8 mouse cellular contexts compared by ENCODE assay signal in the genomic region with DNA sequence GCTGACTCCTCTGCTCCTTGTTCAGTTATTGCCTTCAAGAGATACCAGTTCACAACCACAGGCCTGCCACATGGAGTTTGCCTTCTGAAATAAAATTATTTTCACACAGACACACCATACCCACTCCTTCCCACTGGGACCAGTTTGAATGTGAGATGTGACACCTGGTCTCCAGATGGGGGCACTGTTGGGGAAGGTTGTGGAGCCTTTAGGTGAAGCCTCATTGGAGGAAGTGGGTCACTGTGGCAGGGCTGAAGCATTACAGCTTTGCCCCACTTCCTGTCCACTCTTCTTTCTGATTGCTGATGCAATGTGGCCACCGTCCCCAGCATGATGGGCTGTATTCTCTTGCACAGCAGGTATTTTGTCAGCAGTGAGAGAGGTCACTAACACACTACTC.
A peak's percentile ranks its signal among the peaks of the same experiment; 100 is the strongest.
DNase-seq lines count a peak whose midpoint lies in the region; ATAC-seq lines count a peak whose summit lies in the region.

No protein-coding gene starts in this region.

- H3K27ac ChIP-seq in kidney, embryonic 15.5 days: no peak overlapping the region

- no peak overlapping the region for H3K4me2 ChIP-seq in kidney, embryonic 15.5 days

- H3K9ac ChIP-seq in kidney, embryonic 15.5 days: no peak overlapping the region

- 0 out of 2 replicates have a peak, but pooled peaks have one; percentile 26 for ATAC-seq in cerebellum, adult (ENCODE audit: insufficient number of reproducible peaks, low FRiP score, low TSS enrichment)
- no peak for ATAC-seq in kidney, embryonic 15.5 days (replicated peaks; ENCODE audit: low FRiP score)
- ATAC-seq in monocyte, adult 5-6 weeks (replicated peaks; ENCODE audit: insufficient number of reproducible peaks, low FRiP score, low TSS enrichment, poor library complexity, severe bottlenecking): peak; percentile 93

- no peaks in the 10 kb centered on the region for H3K27me3 ChIP-seq in kidney, embryonic 15.5 days

- H3K36me3 ChIP-seq in kidney, embryonic 15.5 days: peaks cover 9% of the 10 kb centered on the region; the same call in 1 of the 2 replicates

- 71% methylated on average over 1 of the region's 1 CpGs for WGBS in kidney, embryonic 15.5 days

- no peak overlapping the region for H3K4me3 ChIP-seq in kidney, embryonic 15.5 days (replicated peaks)

- DNase-seq in cerebellum, postnatal 4 days (ENCODE audit: low spot score in 2 of 2): no peak
- DNase-seq in kidney, postnatal 25 days: peak; percentile 24 to 43
- peak; percentile 5 for DNase-seq in c-Kit-positive CD71-positive TER-119-negative erythroid progenitor cells, embryonic 14.5 days (ENCODE audit: low read depth)
- DNase-seq in left cerebral cortex, adult 9 months (ENCODE audit: low spot score in 2 of 2): no peak
- DNase-seq in embryo, embryonic 10 days (ENCODE audit: low spot score): no peak

- H3K9me3 ChIP-seq in kidney, embryonic 15.5 days (replicated peaks): no peaks in the 10 kb centered on the region

- H3K4me1 ChIP-seq in kidney, embryonic 15.5 days: no peaks in the 10 kb centered on the region

Comparison
In these comparisons a context has a peak if more than half of its experiments do, and no peak if none do; other contexts are left out.
1. DNase-seq: peak in kidney, postnatal 25 days (2 of 2) and c-Kit-positive CD71-positive TER-119-negative erythroid progenitor cells, embryonic 14.5 days (single experiment); none in cerebellum, postnatal 4 days (0 of 2), left cerebral cortex, adult 9 months (0 of 2) and embryo, embryonic 10 days (single experiment).